Mouse (Mus musculus): ENCODE measurements around the gene Prkar2b. TPM values are rescaled to one million over a fixed set of nuclear protein-coding genes. Genes with fewer than 3 reads are reported as not detected.
A peak's percentile ranks its signal among the peaks of the same experiment; 100 is the strongest.

Gene Prkar2b
- polyA plus RNA-seq, 1 experiment from 2014 or later = 138 TPM

- H3K4me3 ChIP-seq = no peak overlapping the region
- H3K4me1 ChIP-seq = no peaks in the 10 kb centered on the region
- H3K27me3 ChIP-seq = no peaks in the 10 kb centered on the region
- peak; percentile 90 for ATAC-seq (replicated peaks)
- H3K9me3 ChIP-seq = no peaks in the 10 kb centered on the region
- H3K27ac ChIP-seq (replicated peaks) = peak overlapping the region; percentile 57; the same call in 1 of the 2 replicates
- no peak overlapping the region for H3K9ac ChIP-seq (replicated peaks)
- H3K36me3 ChIP-seq = peaks cover 60% of the 10 kb centered on the region
- 30% methylated on average over 4 of the region's 4 CpGs for WGBS
- no peak overlapping the region for H3K4me2 ChIP-seq (replicated peaks)
Observed at GRCm38 (mm10) chr12:31926661-31927061, 134.4 kb downstream of the Prkar2b start.

DNA sequence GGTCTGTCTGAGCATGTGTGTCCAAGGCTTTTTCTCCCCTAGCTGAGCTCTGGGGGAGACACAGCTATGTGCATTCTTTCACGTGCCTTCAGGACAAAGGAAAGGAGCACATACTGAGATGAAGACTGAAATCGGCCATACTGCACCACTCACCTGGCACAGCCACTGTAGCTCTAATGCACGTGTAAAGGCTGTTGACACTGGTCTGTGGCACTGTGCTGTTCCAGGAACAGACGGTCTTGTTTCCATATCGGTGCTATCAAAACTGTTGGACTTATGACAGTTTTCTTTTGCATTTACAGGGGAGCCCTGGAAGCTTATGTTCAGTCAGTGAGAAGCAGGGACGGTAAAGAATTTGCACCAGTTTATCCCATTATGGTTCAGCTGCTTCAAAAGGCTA is 135.8 kb downstream of the Prkar2b start:
- H3K36me3 ChIP-seq = peaks cover 48% of the 10 kb centered on the region
- no peaks in the 10 kb centered on the region for H3K27me3 ChIP-seq
- H3K27ac ChIP-seq (replicated peaks) = no peak overlapping the region
- H3K4me2 ChIP-seq (replicated peaks) = no peak overlapping the region
- H3K9me3 ChIP-seq = no peaks in the 10 kb centered on the region
- H3K4me3 ChIP-seq = no peak overlapping the region
- 86% methylated on average over 6 of the region's 6 CpGs for WGBS
- H3K4me1 ChIP-seq = no peaks in the 10 kb centered on the region
- no peak for ATAC-seq (replicated peaks)
- no peak overlapping the region for H3K9ac ChIP-seq (replicated peaks)

- H3K36me3 ChIP-seq = peaks cover 41% of the 10 kb centered on the region
- no peak for ATAC-seq (replicated peaks)
- no peak overlapping the region for H3K9ac ChIP-seq (replicated peaks)
- no peaks in the 10 kb centered on the region for H3K4me1 ChIP-seq
- WGBS = 92% methylated on average over 3 of the region's 3 CpGs
- no peaks in the 10 kb centered on the region for H3K9me3 ChIP-seq
- no peak overlapping the region for H3K27ac ChIP-seq (replicated peaks)
- no peak overlapping the region for H3K4me2 ChIP-seq (replicated peaks)
- no peaks in the 10 kb centered on the region for H3K27me3 ChIP-seq
- H3K4me3 ChIP-seq = no peak overlapping the region
Observed at GRCm38 (mm10) chr12:31924135-31924534, 137.0 kb downstream of the Prkar2b start.

DNA sequence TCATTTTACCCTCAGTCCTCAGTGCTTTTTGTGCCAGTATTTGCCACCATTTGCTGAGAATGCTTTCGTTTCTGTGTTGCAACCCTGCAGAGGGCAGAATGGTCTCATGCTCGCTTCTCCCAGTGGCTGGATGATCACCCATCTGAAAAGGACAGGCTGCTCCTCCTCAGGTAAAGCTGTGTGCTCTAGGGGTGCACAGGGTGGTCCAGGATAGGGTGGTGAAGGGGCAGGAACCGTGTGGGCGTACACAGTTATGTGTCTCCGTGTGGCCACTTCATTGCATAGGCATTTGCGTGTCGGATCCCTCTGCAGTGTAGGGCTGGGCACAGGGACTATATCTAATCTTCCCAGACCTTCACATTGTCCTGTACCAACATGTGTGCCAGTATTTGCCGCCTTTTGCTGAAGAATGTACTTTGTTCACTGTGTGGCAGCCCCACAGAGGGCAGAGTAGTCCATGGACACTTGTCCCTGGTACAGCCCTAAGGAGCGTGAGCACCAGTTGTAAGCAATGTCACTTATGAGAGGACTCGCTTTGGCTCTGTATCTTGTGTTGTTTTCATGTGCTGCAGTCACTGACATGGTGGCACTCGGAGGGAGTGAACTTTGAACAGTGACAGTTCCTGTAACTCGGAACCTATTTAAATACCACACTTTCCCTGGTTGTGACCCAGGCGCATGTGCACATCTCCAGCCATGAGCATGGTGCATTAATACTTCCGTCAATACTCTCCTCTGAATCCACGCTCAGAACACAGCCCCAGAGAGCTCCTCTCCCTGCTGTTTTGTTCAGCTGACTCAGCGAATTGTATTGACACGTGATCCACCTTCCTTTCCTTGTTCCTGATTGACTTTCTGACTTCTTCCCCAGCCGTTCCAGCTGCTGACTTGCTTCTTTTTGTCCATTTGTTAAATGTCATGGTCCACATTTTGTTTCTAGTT is 140.4 kb downstream of the Prkar2b start:
- WGBS = 82% methylated on average over 18 of the region's 18 CpGs
- Histone ChIP-seq H3K4me1 (no peaks in the 10 kb centered on the region), H3K4me2 (replicated peaks) (no peak overlapping the region), H3K27me3 (no peaks in the 10 kb centered on the region), H3K36me3 (peaks cover 14% of the 10 kb centered on the region; the same call in 1 of the 2 replicates), H3K27ac (replicated peaks) (no peak overlapping the region), H3K9me3 (no peaks in the 10 kb centered on the region), H3K4me3 (no peak overlapping the region), H3K9ac (replicated peaks) (no peak overlapping the region)
- no peak; the same call in 1 of the 2 replicates for ATAC-seq (replicated peaks)

DNA sequence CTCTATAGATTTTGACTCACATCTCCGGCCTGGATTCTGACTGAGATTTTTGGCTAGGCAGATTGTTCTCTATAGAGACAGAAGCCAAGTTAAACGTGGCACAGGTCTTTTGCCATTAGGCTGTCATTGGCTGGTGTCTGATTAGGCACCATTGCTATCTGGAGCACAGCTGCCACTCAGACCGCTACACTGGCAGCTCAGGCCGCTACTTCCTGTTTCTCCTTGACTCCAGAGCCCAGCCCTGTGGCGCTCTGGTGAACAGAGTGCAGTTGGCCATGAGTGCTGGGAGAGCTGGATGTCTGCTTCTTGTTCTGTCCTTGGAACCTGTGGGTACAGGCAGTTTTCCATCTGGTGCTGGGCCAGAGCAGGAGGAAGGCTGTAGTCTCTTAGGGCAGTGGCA is 143.9 kb downstream of the Prkar2b start:
- Histone ChIP-seq H3K9ac (replicated peaks) (no peak overlapping the region), H3K36me3 (no peaks in the 10 kb centered on the region), H3K27me3 (no peaks in the 10 kb centered on the region), H3K4me3 (no peak overlapping the region), H3K9me3 (no peaks in the 10 kb centered on the region), H3K27ac (replicated peaks) (no peak overlapping the region), H3K4me2 (replicated peaks) (no peak overlapping the region), H3K4me1 (no peaks in the 10 kb centered on the region)
- ATAC-seq (replicated peaks) = no peak
- 80% methylated on average over 5 of the region's 5 CpGs for WGBS

GRCm38 (mm10) chr12:31916691-31917090 is 144.4 kb downstream of the Prkar2b start:
- H3K4me1 ChIP-seq = no peaks in the 10 kb centered on the region
- no peaks in the 10 kb centered on the region for H3K9me3 ChIP-seq
- 94% methylated on average over 5 of the region's 5 CpGs for WGBS
- no peak overlapping the region for H3K4me3 ChIP-seq
- ATAC-seq (replicated peaks) = no peak
- H3K9ac ChIP-seq (replicated peaks) = no peak overlapping the region
- no peak overlapping the region for H3K4me2 ChIP-seq (replicated peaks)
- no peak overlapping the region for H3K27ac ChIP-seq (replicated peaks)
- no peaks in the 10 kb centered on the region for H3K36me3 ChIP-seq
- no peaks in the 10 kb centered on the region for H3K27me3 ChIP-seq

- Histone ChIP-seq H3K36me3 (no peaks in the 10 kb centered on the region), H3K4me1 (no peaks in the 10 kb centered on the region), H3K4me3 (no peak overlapping the region), H3K4me2 (replicated peaks) (no peak overlapping the region), H3K27ac (replicated peaks) (no peak overlapping the region), H3K27me3 (no peaks in the 10 kb centered on the region), H3K9ac (replicated peaks) (no peak overlapping the region), H3K9me3 (no peaks in the 10 kb centered on the region)
- peak; percentile 57; the same call in 1 of the 2 replicates for ATAC-seq (replicated peaks)
- WGBS = 58% methylated on average over 4 of the region's 4 CpGs
Observed at GRCm38 (mm10) chr12:31913614-31914013, 147.5 kb downstream of the Prkar2b start.

GRCm38 (mm10) chr12:31912966-31913551 is 148.0 kb downstream of the Prkar2b start:
- Histone ChIP-seq H3K4me2 (replicated peaks) (no peak overlapping the region), H3K9me3 (no peaks in the 10 kb centered on the region), H3K27me3 (no peaks in the 10 kb centered on the region), H3K36me3 (no peaks in the 10 kb centered on the region), H3K9ac (replicated peaks) (no peak overlapping the region), H3K4me3 (no peak overlapping the region), H3K4me1 (no peaks in the 10 kb centered on the region), H3K27ac (replicated peaks) (no peak overlapping the region)
- 88% methylated on average over 6 of the region's 6 CpGs for WGBS
- no peak for ATAC-seq (replicated peaks)

Other genes with a start within 250 kb of the Prkar2b start
- 85.6 and 87.7 TPM in 2 replicates for gene Hbp1, start 110.8 kb downstream of the Prkar2b start, polyA plus RNA-seq (2015; fragmentation: Nextera tagmentation; extraction: Ambion mirVana)
- 0.78 and 0.97 TPM in 2 replicates for gene Pik3cg, start 147.4 kb upstream of the Prkar2b start, polyA plus RNA-seq (2015; fragmentation: Nextera tagmentation; extraction: Ambion mirVana)

Measured in forebrain, embryonic 15.5 days (tissue).